Mouse (Mus musculus) adrenal gland, postnatal 25 days (tissue): ENCODE data around the gene Gm14685. TPM values are rescaled to one million over a fixed set of nuclear protein-coding genes. Genes with fewer than 3 reads are reported as not detected.
"Not testable (repeated sequence)": the region's sequence is repeated elsewhere in the genome, so short reads cannot be mapped to it uniquely, and the experiment has no call there.

Source experiments
- DNase-seq: peaks from one replicate; pipeline ENCODE4 v3.0.0; 2021; ENCODE audit warnings: mixed read lengths
- long read RNA-seq: library from polyadenylated mRNA; stranded (forward); transcript quantifications from one replicate; pipeline ENCODE4 v2.0.0, GENCODE M21; 2021
- total RNA-seq: library from RNA; stranded (reverse); gene quantifications from 2 replicates; pipeline ENCODE4 v1.2.3, GENCODE M21; 2021

Gm14685 gene
- total RNA-seq: 0.18 TPM in 1 of 2 replicates, not detected in the other
- long read RNA-seq: 0 reads

GRCm38 (mm10) chrX:73116747-73117146 is at the start of gene Gm14685:
TSS of gene Gm14685 (plus strand) at chrX:73117047.
- not testable (repeated sequence) for DNase-seq

GRCm38 (mm10) chrX:73082267-73083055 is 34.4 kb upstream of the Gm14685 start, which contains the start of gene Xlr4a:
TSS of gene Xlr4a (minus strand) at chrX:73082478.
- DNase-seq: not testable (repeated sequence)

GRCm38 (mm10) chrX:73096941-73097508 is 19.8 kb upstream of the Gm14685 start, which contains the start of gene Xlr3a:
TSS of gene Xlr3a (minus strand) at chrX:73097095.
- not testable (repeated sequence) for DNase-seq

- DNase-seq: not testable (repeated sequence)
Observed at GRCm38 (mm10) chrX:73122859-73123829, 6.3 kb downstream of the Gm14685 start.

- not testable (repeated sequence) for DNase-seq
Observed at GRCm38 (mm10) chrX:73143218-73143618, 26.4 kb downstream of the Gm14685 start.

GRCm38 (mm10) chrX:73148496-73148895 is 31.6 kb downstream of the Gm14685 start, which contains the start of gene Xlr5b:
TSS of gene Xlr5b (plus strand) at chrX:73148796.
- DNase-seq: not testable (repeated sequence)

- not testable (repeated sequence) for DNase-seq
Observed at GRCm38 (mm10) chrX:73149350-73149749, 32.5 kb downstream of the Gm14685 start, which contains the start of gene DXBay18. TSS of gene DXBay18 (minus strand) at chrX:73149450.

- DNase-seq: not testable (repeated sequence)
Observed at GRCm38 (mm10) chrX:73176889-73177288, 60.0 kb downstream of the Gm14685 start, which contains the start of gene Spin2d. TSS of gene Spin2d (minus strand) at chrX:73176989.

Other genes starting within 250 kb of the Gm14685 start
- 50.9 and 54.4 TPM in 2 replicates for gene Cetn2, start 198.6 kb upstream of the Gm14685 start, total RNA-seq
- 78.9 and 93.2 TPM in 2 replicates for gene Nsdhl, start 198.5 kb upstream of the Gm14685 start, total RNA-seq
- 1.6 and 1.8 TPM in 2 replicates for gene Zfp185, start 129.7 kb upstream of the Gm14685 start, total RNA-seq
- 0.38 and 0.43 TPM in 2 replicates for gene Pnma5, start 79.9 kb upstream of the Gm14685 start, total RNA-seq
- gene Pnma3, start 52.3 kb upstream of the Gm14685 start, total RNA-seq: 0.29 and 0.36 TPM in 2 replicates
- 1.3 TPM in 1 of 2 replicates, not detected in the other for gene Xlr4a, start 34.6 kb upstream of the Gm14685 start, total RNA-seq
- 1.4 and 2.2 TPM in 2 replicates for gene Xlr3a, start 20.0 kb upstream of the Gm14685 start, total RNA-seq
- not detected in 2 replicates for gene Xlr5b, start 31.7 kb downstream of the Gm14685 start, total RNA-seq
- not detected in 2 replicates for gene DXBay18, start 32.4 kb downstream of the Gm14685 start, total RNA-seq
- not detected in 2 replicates for gene Spin2d, start 59.9 kb downstream of the Gm14685 start, total RNA-seq
- gene Xlr3b, start 75.2 kb downstream of the Gm14685 start, total RNA-seq: 4.1 and 5.9 TPM in 2 replicates
- gene Xlr4b, start 97.3 kb downstream of the Gm14685 start, total RNA-seq: not detected in 2 replicates
- gene F8a, start 111.2 kb downstream of the Gm14685 start, total RNA-seq: 9.4 and 11.7 TPM in 2 replicates
- not detected in 2 replicates for gene Xlr4c, start 126.1 kb downstream of the Gm14685 start, total RNA-seq
- gene Xlr3c, start 148.3 kb downstream of the Gm14685 start, total RNA-seq: 0.21 TPM in 1 of 2 replicates, not detected in the other
- gene Xlr5a, start 175.9 kb downstream of the Gm14685 start, total RNA-seq: 0.24 TPM in 1 of 2 replicates, not detected in the other
- not detected in 2 replicates for gene Xlr5c, start 175.9 kb downstream of the Gm14685 start, total RNA-seq
- gene Gm45015, start 219.8 kb downstream of the Gm14685 start, total RNA-seq: not detected in 2 replicates
- 23.0 and 27.0 TPM in 2 replicates for gene Zfp275, start 225.6 kb downstream of the Gm14685 start, total RNA-seq